Mouse (Mus musculus): ENCODE results near the gene Magel2. TPM values are rescaled to one million over a fixed set of nuclear protein-coding genes. Genes with fewer than 3 reads are reported as not detected.
A peak's percentile ranks its signal among the peaks of the same experiment; 100 is the strongest.

Magel2 gene
- polyA plus RNA-seq, 1 experiment from 2014 or later, result 7.5 TPM

DNA sequence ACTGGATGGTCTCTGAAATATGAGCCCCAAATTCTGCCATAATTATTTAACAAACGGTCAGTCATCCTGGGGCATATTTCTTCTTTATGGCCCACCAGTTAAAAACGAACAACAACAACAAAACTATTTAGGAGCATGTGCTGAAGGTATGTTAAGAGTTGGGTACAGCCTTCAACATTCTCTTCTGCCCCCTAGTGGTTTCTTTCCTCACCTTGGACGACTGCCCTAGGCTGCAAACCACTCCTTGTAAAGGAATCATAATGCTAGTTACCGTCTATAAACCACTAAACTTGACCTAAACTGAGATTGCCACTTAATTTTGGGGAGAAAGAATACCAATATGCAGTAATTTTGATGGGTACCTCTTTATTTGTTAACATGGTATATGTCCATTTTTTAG, 1.2 kb upstream of the Magel2 start:
- 43% methylated on average over 4 of the region's 4 CpGs for WGBS
- Histone ChIP-seq H3K9ac (ENCODE audit: low read length) (no peak overlapping the region), H3K4me1 (ENCODE audit: control insufficient read depth, insufficient read depth, low read length) (no peaks in the 10 kb centered on the region), H3K4me3 (ENCODE audit: low read depth, low read length) (no peak overlapping the region), H3K4me2 (ENCODE audit: low read depth) (no peak overlapping the region), H3K27ac (ENCODE audit: low read depth, low read length) (no peak overlapping the region), H3K36me3 (ENCODE audit: control insufficient read depth, insufficient read depth, low read length) (no peaks in the 10 kb centered on the region), H3K9me3 (ENCODE audit: control insufficient read depth, low read length) (peaks cover 5% of the 10 kb centered on the region; the same call in 1 of the 2 replicates), H3K27me3 (ENCODE audit: control insufficient read depth, insufficient read depth, low read length) (no peaks in the 10 kb centered on the region)
- DNase-seq (ENCODE audit: low spot score), result no peak
- no peak for ATAC-seq (ENCODE audit: insufficient read depth, low FRiP score, low TSS enrichment)

DNA sequence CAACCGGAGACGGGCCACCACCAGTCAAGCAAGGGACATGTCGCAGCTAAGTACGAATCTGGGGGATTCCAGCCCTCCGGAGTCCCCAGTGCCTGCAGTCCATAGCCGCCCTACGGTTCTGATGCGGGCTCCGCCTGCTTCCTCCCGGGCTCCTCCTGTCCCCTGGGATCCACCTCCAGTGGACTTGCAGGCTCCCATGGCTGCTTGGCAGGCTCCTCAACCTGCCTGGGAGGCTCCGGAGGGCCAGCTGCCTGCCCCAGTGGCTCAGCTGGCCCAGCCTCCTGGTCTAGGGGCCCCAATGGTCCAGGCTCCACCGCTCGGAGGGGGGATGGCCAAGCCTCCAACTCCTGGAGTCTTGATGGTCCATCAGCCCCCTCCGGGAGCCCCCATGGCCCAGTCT, 503 bp downstream of the Magel2 start:
- Histone ChIP-seq H3K36me3 (ENCODE audit: control insufficient read depth, insufficient read depth, low read length) (no peaks in the 10 kb centered on the region), H3K9me3 (ENCODE audit: control insufficient read depth, low read length) (peaks cover 5% of the 10 kb centered on the region; the same call in 1 of the 2 replicates), H3K4me2 (ENCODE audit: low read depth) (peak overlapping the region; percentile 61), H3K27me3 (ENCODE audit: control insufficient read depth, insufficient read depth, low read length) (no peaks in the 10 kb centered on the region), H3K4me1 (ENCODE audit: control insufficient read depth, insufficient read depth, low read length) (no peaks in the 10 kb centered on the region), H3K4me3 (ENCODE audit: low read depth, low read length) (peak overlapping the region; percentile 46), H3K9ac (ENCODE audit: low read length) (peak overlapping the region; percentile 70), H3K27ac (ENCODE audit: low read depth, low read length) (0 out of 2 replicates have a peak overlapping the region, but pooled peaks have one; percentile 44)
- DNase-seq (ENCODE audit: low spot score) (no peak), ATAC-seq (ENCODE audit: insufficient read depth, low FRiP score, low TSS enrichment) (peak; percentile 67)
- WGBS, result 44% methylated on average over 14 of the region's 14 CpGs

DNA sequence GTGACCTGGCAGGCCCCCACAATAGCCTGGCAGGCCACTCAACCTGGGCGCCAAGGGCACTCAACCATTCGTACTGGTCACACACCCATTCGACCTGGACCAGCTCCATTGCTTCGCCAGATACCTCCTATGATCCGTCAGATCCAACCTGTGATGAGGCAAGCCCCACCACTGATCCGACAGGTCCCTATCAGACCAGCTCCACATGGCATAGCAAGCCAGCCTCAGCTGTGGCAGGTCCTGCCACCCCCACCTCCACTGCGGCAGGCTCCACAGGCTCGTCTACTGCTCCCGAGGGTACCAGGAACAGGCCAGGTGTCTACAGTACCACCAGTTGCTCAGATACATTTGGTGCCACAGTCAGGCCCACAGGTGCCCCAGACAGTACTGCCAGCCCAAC, 1.7 kb downstream of the Magel2 start:
- 86% methylated on average over 9 of the region's 9 CpGs for WGBS
- Histone ChIP-seq H3K9ac (ENCODE audit: low read length) (no peak overlapping the region), H3K27me3 (ENCODE audit: control insufficient read depth, insufficient read depth, low read length) (no peaks in the 10 kb centered on the region), H3K4me2 (ENCODE audit: low read depth) (no peak overlapping the region), H3K27ac (ENCODE audit: low read depth, low read length) (no peak overlapping the region), H3K36me3 (ENCODE audit: control insufficient read depth, insufficient read depth, low read length) (no peaks in the 10 kb centered on the region), H3K4me1 (ENCODE audit: control insufficient read depth, insufficient read depth, low read length) (no peaks in the 10 kb centered on the region), H3K9me3 (ENCODE audit: control insufficient read depth, low read length) (peaks cover 5% of the 10 kb centered on the region; the same call in 1 of the 2 replicates), H3K4me3 (ENCODE audit: low read depth, low read length) (no peak overlapping the region)
- DNase-seq (ENCODE audit: low spot score) (no peak), ATAC-seq (ENCODE audit: insufficient read depth, low FRiP score, low TSS enrichment) (no peak)

DNA sequence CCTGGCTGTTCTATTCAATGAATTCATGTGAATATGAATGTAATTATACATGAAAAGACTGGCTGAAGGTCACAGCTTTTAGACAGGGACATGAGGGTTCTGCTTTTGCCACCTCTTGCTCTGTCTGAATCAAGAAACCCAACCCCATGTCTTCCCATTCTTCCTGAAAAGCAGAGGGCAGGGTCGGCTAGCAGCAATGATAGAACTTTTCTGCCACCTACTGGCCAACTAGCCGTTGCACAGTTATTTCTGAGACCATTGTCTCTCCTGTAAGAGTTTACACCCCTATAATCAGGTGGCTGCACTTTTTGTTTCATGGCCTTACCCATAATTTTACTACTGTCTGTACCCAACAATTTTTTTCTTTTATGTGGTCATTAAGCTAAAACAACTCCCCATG, 5.6 kb downstream of the Magel2 start:
- H3K27ac ChIP-seq (ENCODE audit: low read depth, low read length), result no peak overlapping the region
- peaks cover under 1% of the 10 kb centered on the region; the same call in 1 of the 2 replicates for H3K9me3 ChIP-seq (ENCODE audit: control insufficient read depth, low read length)
- no peak overlapping the region for H3K9ac ChIP-seq (ENCODE audit: low read length)
- H3K4me2 ChIP-seq (ENCODE audit: low read depth), result no peak overlapping the region
- H3K36me3 ChIP-seq (ENCODE audit: control insufficient read depth, insufficient read depth, low read length), result no peaks in the 10 kb centered on the region
- H3K4me1 ChIP-seq (ENCODE audit: control insufficient read depth, insufficient read depth, low read length), result no peaks in the 10 kb centered on the region
- 7% methylated on average over 2 of the region's 2 CpGs for WGBS
- peak; percentile 33; the same call in 1 of the 2 replicates for ATAC-seq (ENCODE audit: insufficient read depth, low FRiP score, low TSS enrichment)
- H3K4me3 ChIP-seq (ENCODE audit: low read depth, low read length), result no peak overlapping the region
- no peaks in the 10 kb centered on the region for H3K27me3 ChIP-seq (ENCODE audit: control insufficient read depth, insufficient read depth, low read length)
- DNase-seq (ENCODE audit: low spot score), result no peak

DNA sequence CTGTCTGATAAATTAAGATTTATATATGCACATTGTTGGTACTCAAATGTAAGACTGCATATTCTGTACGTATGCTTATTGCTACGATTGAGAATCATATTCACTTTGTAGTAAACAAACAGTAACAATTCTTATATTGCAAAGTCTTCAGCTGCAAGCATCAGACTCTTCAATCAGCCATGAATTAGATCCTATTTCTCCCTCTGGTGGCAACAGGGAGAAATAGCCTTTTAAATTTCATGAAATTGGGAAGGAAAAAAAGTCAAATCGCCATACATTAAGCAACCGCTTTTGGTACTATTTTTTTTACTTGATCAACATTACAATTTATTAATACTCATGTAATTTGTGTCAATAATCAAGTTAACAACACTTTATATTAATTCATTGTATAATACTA, 11.5 kb downstream of the Magel2 start:
- no peak for DNase-seq (ENCODE audit: low spot score)
- Histone ChIP-seq H3K4me3 (ENCODE audit: low read depth, low read length) (no peak overlapping the region), H3K4me1 (ENCODE audit: control insufficient read depth, insufficient read depth, low read length) (no peaks in the 10 kb centered on the region), H3K4me2 (ENCODE audit: low read depth) (no peak overlapping the region), H3K27me3 (ENCODE audit: control insufficient read depth, insufficient read depth, low read length) (no peaks in the 10 kb centered on the region), H3K27ac (ENCODE audit: low read depth, low read length) (no peak overlapping the region), H3K9ac (ENCODE audit: low read length) (no peak overlapping the region), H3K9me3 (ENCODE audit: control insufficient read depth, low read length) (no peaks in the 10 kb centered on the region), H3K36me3 (ENCODE audit: control insufficient read depth, insufficient read depth, low read length) (no peaks in the 10 kb centered on the region)
- no peak for ATAC-seq (ENCODE audit: insufficient read depth, low FRiP score, low TSS enrichment)
- WGBS, result 50% methylated on average over 4 of the region's 4 CpGs

DNA sequence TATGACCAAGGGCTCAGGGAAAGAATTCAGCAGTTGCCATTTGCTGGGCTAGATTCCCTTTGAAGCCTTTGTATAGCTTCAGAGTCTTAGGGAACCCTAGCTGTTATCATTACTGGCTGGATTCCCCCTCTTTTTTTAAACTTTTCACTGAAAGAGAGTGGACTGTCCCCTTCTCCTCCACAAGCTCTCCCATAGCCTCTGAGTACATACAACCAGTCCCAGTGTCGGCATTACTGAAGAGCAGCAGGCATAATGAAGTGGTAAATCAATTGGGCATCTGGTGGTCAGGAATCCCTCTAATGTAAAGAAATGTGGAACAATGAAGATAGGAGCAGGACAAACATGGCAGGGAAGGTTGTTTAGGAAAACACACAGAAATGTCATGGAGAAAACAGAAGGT, 15.4 kb downstream of the Magel2 start:
- H3K9me3 ChIP-seq (ENCODE audit: control insufficient read depth, low read length), result no peaks in the 10 kb centered on the region
- H3K4me2 ChIP-seq (ENCODE audit: low read depth), result no peak overlapping the region
- DNase-seq (ENCODE audit: low spot score) (no peak), ATAC-seq (ENCODE audit: insufficient read depth, low FRiP score, low TSS enrichment) (no peak)
- no peaks in the 10 kb centered on the region for H3K27me3 ChIP-seq (ENCODE audit: control insufficient read depth, insufficient read depth, low read length)
- WGBS, result 39% methylated on average over 1 of the region's 1 CpGs
- H3K9ac ChIP-seq (ENCODE audit: low read length), result no peak overlapping the region
- no peak overlapping the region for H3K27ac ChIP-seq (ENCODE audit: low read depth, low read length)
- H3K36me3 ChIP-seq (ENCODE audit: control insufficient read depth, insufficient read depth, low read length), result no peaks in the 10 kb centered on the region
- H3K4me1 ChIP-seq (ENCODE audit: control insufficient read depth, insufficient read depth, low read length), result no peaks in the 10 kb centered on the region
- no peak overlapping the region for H3K4me3 ChIP-seq (ENCODE audit: low read depth, low read length)

DNA sequence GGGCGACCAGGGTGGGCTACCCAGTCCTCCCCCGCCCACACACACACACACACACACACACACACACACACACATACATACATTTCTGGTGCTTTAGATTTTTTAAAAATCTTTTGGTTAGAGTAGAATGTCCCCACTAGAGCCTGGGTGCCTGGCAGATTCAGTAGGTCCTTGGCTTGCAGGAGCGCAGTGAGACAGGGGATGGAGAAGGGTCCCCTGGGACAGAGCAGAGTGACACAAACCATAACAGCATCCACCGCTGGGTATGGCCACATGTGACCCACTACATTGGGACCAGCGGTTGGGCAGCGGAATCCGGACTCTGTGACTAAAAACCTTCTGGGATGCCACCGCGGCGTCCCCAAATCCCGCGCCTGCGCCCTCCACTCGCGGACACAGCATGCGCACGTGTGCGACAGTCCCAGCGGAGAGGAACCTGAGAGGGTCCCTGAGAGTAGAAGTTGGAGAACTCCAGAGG, 29.8 kb downstream of the Magel2 start:
- Histone ChIP-seq H3K36me3 (ENCODE audit: control insufficient read depth, insufficient read depth, low read length) (no peaks in the 10 kb centered on the region), H3K4me1 (ENCODE audit: control insufficient read depth, insufficient read depth, low read length) (no peaks in the 10 kb centered on the region), H3K9me3 (ENCODE audit: control insufficient read depth, low read length) (0 out of 2 replicates have a peak, but pooled peaks cover 3% of the 10 kb centered on the region), H3K27me3 (ENCODE audit: control insufficient read depth, insufficient read depth, low read length) (no peaks in the 10 kb centered on the region), H3K9ac (ENCODE audit: low read length) (no peak overlapping the region), H3K4me2 (ENCODE audit: low read depth) (peak overlapping the region; percentile 36), H3K4me3 (ENCODE audit: low read depth, low read length) (peak overlapping the region; percentile 13), H3K27ac (ENCODE audit: low read depth, low read length) (no peak overlapping the region)
- DNase-seq (ENCODE audit: low spot score), result peak; percentile 58
- whole genome bisulfite sequencing, result 46% methylated on average over 19 of the region's 19 CpGs
- peak; percentile 38; the same call in 1 of the 2 replicates for ATAC-seq (ENCODE audit: insufficient read depth, low FRiP score, low TSS enrichment)

DNA sequence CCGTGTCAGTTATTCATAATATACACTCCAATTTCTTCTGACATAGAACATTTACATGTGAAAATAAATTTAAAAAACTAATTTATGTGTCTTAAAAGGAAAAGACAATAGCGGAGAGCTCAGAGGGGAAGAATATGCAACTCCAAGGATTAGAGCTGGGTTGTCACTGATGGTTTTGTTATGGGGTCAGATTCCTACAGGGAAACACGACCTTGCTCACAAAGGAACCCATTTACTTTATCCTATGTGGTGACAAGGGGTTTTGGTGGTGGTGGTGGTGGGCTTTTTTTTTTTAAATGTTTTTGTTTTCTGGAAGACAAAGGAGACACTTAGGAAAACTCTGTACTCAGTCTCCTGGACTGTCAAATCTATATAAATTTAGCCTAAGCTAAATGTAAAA, 31.0 kb downstream of the Magel2 start:
- ATAC-seq (ENCODE audit: insufficient read depth, low FRiP score, low TSS enrichment) (no peak), DNase-seq (ENCODE audit: low spot score) (no peak)
- Histone ChIP-seq H3K9me3 (ENCODE audit: control insufficient read depth, low read length) (0 out of 2 replicates have a peak, but pooled peaks cover 3% of the 10 kb centered on the region), H3K9ac (ENCODE audit: low read length) (no peak overlapping the region), H3K4me1 (ENCODE audit: control insufficient read depth, insufficient read depth, low read length) (no peaks in the 10 kb centered on the region), H3K4me3 (ENCODE audit: low read depth, low read length) (no peak overlapping the region), H3K27me3 (ENCODE audit: control insufficient read depth, insufficient read depth, low read length) (no peaks in the 10 kb centered on the region), H3K4me2 (ENCODE audit: low read depth) (no peak overlapping the region), H3K27ac (ENCODE audit: low read depth, low read length) (no peak overlapping the region), H3K36me3 (ENCODE audit: control insufficient read depth, insufficient read depth, low read length) (no peaks in the 10 kb centered on the region)
- WGBS, result 36% methylated on average over 3 of the region's 3 CpGs

DNA sequence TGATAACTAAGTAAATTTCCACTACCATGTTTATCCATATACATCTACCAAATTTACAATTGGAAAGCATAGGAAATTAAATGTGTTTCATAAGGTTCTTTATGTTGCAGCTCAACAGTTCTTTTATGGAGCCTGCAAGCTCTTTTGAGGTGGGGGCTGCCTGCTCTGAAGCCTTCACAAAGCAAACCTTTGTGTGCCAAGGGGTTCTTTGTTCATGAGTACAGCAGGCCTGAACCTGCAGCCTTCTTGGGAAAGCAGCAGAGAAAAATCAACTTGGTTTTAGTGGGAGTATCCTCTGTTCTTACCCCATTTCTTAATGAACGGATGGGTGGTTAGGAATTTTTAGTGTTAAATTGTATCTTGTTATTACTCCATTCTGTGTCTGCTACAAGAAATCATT, 38.4 kb downstream of the Magel2 start:
- Histone ChIP-seq H3K4me3 (ENCODE audit: low read depth, low read length) (no peak overlapping the region), H3K27me3 (ENCODE audit: control insufficient read depth, insufficient read depth, low read length) (no peaks in the 10 kb centered on the region), H3K36me3 (ENCODE audit: control insufficient read depth, insufficient read depth, low read length) (no peaks in the 10 kb centered on the region), H3K9ac (ENCODE audit: low read length) (no peak overlapping the region), H3K4me2 (ENCODE audit: low read depth) (no peak overlapping the region), H3K27ac (ENCODE audit: low read depth, low read length) (peak overlapping the region; percentile 63), H3K9me3 (ENCODE audit: control insufficient read depth, low read length) (no peaks in the 10 kb centered on the region), H3K4me1 (ENCODE audit: control insufficient read depth, insufficient read depth, low read length) (no peaks in the 10 kb centered on the region)
- DNase-seq (ENCODE audit: low spot score), result peak; percentile 30
- 54% methylated on average over 1 of the region's 1 CpGs for WGBS
- ATAC-seq (ENCODE audit: insufficient read depth, low FRiP score, low TSS enrichment), result no peak
